Mouse (Mus musculus): Measurements from ENCODE around the gene Mknk1. TPM values are rescaled to one million over a fixed set of nuclear protein-coding genes. Genes with fewer than 3 reads are reported as not detected.

Gene Mknk1
- polyA plus RNA-seq, 1 experiment from 2014 or later, result 25.8 TPM

DNA sequence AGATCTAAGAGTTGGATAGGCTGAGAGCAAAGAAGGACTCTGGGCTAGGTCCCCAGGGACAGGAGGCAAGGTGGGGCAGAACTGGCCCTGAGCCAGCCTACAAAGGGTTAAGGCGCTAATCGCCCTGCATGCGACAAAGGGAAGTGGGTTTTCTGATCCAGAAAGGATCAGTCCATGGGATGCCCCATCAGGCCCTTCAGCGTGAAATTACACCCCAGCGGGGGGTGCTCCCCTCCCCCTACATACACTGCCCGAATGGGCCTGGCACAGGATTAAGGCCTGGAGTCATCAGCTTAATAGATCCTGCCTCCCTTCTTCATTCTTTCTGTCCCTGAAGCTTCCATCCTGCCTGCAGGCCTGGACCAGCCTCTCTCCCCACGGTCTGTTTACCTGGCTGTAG is 66.7 kb downstream of the Mknk1 start:
- Histone ChIP-seq H3K4me1 (replicated peaks; ENCODE audit: control insufficient read depth, insufficient read depth, low read length) (peaks cover 16% of the 10 kb centered on the region), H3K27me3 (ENCODE audit: control insufficient read depth, insufficient read depth, low read length) (peaks cover 66% of the 10 kb centered on the region)
- peak; percentile 45 for ATAC-seq (replicated peaks; ENCODE audit: low FRiP score)

DNA sequence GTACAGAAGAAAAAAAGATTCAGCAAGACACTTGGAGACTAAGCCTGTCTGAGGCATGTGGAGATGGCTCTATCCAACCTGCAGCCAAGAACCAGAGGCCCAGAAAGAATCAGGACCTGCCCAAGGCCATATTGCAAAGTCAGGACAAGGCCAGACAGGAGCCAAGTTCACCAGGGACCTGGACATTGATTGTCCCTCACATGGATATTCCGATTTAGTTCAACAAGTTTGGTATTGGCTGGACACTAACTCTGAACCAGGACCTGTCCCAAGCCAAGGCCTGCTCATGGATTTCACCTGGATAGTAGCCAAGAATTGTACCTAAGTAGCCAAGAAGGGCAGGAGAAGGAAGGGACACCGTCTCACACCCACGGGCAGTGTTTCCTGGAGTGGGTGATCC is 67.8 kb downstream of the Mknk1 start:
- Histone ChIP-seq H3K36me3 (ENCODE audit: control insufficient read depth, insufficient read depth, low read length) (no peaks in the 10 kb centered on the region), H3K27ac (ENCODE audit: low read depth, low read length) (no peak overlapping the region), H3K4me1 (replicated peaks; ENCODE audit: control insufficient read depth, insufficient read depth, low read length) (peaks cover 22% of the 10 kb centered on the region), H3K4me2 (ENCODE audit: low read depth, low read length, severe bottlenecking) (no peak overlapping the region), H3K9ac (ENCODE audit: low read length) (no peak overlapping the region), H3K9me3 (ENCODE audit: control insufficient read depth, low read length) (no peaks in the 10 kb centered on the region), H3K27me3 (ENCODE audit: control insufficient read depth, insufficient read depth, low read length) (peaks cover 57% of the 10 kb centered on the region), H3K4me3 (ENCODE audit: low read depth, low read length) (no peak overlapping the region)
- DNase-seq (ENCODE audit: low spot score), result no peak
- no peak for ATAC-seq (replicated peaks; ENCODE audit: low FRiP score)
- WGBS, result 88% methylated on average over 3 of the region's 3 CpGs

More for the DNA sequence above, 66.7 kb downstream of the Mknk1 start:
- H3K9me3 ChIP-seq (ENCODE audit: control insufficient read depth, low read length), result no peaks in the 10 kb centered on the region
- no peak overlapping the region for H3K4me2 ChIP-seq (ENCODE audit: low read depth, low read length, severe bottlenecking)
- WGBS, result under 1% methylated on average over 7 of the region's 7 CpGs
- DNase-seq (ENCODE audit: low spot score), result peak; percentile 67
- no peak overlapping the region for H3K4me3 ChIP-seq (ENCODE audit: low read depth, low read length)
- 0 out of 2 replicates have a peak overlapping the region, but pooled peaks have one; percentile 31 for H3K9ac ChIP-seq (ENCODE audit: low read length)
- no peaks in the 10 kb centered on the region for H3K36me3 ChIP-seq (ENCODE audit: control insufficient read depth, insufficient read depth, low read length)
- H3K27ac ChIP-seq (ENCODE audit: low read depth, low read length), result no peak overlapping the region

DNA sequence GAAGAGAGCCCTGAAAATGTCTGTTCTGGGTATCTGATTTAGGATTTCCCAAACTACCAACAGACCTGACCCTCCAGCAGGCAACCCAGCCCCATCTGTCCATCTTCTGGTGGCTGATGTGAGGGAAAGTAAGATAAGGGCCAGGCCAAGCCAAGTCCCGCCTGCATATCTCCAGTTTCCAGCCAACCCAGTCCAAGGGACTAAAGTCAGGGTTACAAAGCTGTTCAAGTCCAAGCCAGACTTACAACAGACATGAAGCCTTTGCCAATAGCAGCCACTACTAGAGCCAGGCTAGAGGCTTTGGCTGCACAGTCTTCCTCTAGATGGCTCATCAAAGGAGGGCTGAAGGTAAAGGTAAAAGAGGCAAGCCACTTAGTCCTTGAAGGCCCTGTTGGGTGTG is 69.0 kb downstream of the Mknk1 start:
- Histone ChIP-seq H3K36me3 (ENCODE audit: control insufficient read depth, insufficient read depth, low read length) (no peaks in the 10 kb centered on the region), H3K9ac (ENCODE audit: low read length) (no peak overlapping the region), H3K4me2 (ENCODE audit: low read depth, low read length, severe bottlenecking) (no peak overlapping the region), H3K27me3 (ENCODE audit: control insufficient read depth, insufficient read depth, low read length) (peaks cover 47% of the 10 kb centered on the region), H3K4me3 (ENCODE audit: low read depth, low read length) (no peak overlapping the region), H3K9me3 (ENCODE audit: control insufficient read depth, low read length) (no peaks in the 10 kb centered on the region), H3K27ac (ENCODE audit: low read depth, low read length) (no peak overlapping the region), H3K4me1 (replicated peaks; ENCODE audit: control insufficient read depth, insufficient read depth, low read length) (peaks cover 22% of the 10 kb centered on the region)
- 57% methylated on average over 1 of the region's 1 CpGs for WGBS
- ATAC-seq (replicated peaks; ENCODE audit: low FRiP score) (no peak), DNase-seq (ENCODE audit: low spot score) (no peak)

DNA sequence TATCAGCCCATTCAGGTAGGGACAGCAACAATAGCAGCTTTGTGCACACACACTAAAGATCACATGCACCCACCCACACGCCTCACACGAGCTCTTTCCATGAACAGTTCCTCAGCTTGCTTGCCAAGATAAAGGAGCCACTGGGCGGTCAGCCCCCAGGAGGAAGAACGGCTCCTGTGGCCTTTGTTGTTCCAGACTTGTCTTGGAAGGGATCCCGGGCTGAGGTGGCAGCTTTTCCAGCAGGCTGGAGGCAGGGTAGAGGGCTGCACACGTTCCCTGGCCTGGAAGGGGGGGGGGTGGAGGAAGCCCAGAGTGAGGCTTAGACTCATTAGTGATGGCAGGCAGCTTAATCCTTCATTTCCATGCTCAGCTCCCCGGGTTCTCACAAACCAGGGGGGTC is 69.6 kb downstream of the Mknk1 start:
- peak; percentile 70 for DNase-seq (ENCODE audit: low spot score)
- H3K4me1 ChIP-seq (replicated peaks; ENCODE audit: control insufficient read depth, insufficient read depth, low read length), result peaks cover 22% of the 10 kb centered on the region

DNA sequence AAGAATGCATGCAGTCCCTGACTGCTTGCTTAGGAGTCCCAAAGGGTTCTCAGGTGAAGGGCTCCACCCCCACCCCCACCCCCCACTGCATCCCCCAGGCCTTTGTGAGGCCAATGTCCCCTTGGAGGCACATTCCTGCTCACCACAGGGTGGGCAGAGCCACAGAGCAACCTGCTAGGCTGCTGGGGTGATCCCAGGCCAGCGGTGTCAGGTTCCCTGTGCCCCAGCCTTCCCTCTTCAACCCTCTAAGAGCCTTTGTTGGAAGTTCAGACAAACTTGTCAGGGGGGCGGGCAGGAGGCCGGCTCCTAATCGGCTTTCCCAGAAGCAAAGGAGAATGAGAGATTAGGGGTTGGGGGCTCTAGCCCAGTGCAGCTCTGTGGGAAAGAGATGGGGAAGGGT is 72.6 kb downstream of the Mknk1 start:
- Histone ChIP-seq H3K4me1 (replicated peaks; ENCODE audit: control insufficient read depth, insufficient read depth, low read length) (peaks cover 8% of the 10 kb centered on the region; the same call in 1 of the 2 replicates), H3K4me2 (ENCODE audit: low read depth, low read length, severe bottlenecking) (no peak overlapping the region), H3K9ac (ENCODE audit: low read length) (no peak overlapping the region), H3K27ac (ENCODE audit: low read depth, low read length) (no peak overlapping the region), H3K27me3 (ENCODE audit: control insufficient read depth, insufficient read depth, low read length) (peaks cover 22% of the 10 kb centered on the region), H3K9me3 (ENCODE audit: control insufficient read depth, low read length) (no peaks in the 10 kb centered on the region), H3K36me3 (ENCODE audit: control insufficient read depth, insufficient read depth, low read length) (no peaks in the 10 kb centered on the region), H3K4me3 (ENCODE audit: low read depth, low read length) (no peak overlapping the region)
- DNase-seq (ENCODE audit: low spot score) (no peak), ATAC-seq (replicated peaks; ENCODE audit: low FRiP score) (no peak)
- WGBS, result 0% methylated on average over 4 of the region's 4 CpGs

More for the DNA sequence above, 69.6 kb downstream of the Mknk1 start:
- no peak overlapping the region for H3K4me3 ChIP-seq (ENCODE audit: low read depth, low read length)
- no peak overlapping the region for H3K4me2 ChIP-seq (ENCODE audit: low read depth, low read length, severe bottlenecking)
- ATAC-seq (replicated peaks; ENCODE audit: low FRiP score), result peak; percentile 58; the same call in 1 of the 2 replicates
- H3K27ac ChIP-seq (ENCODE audit: low read depth, low read length), result no peak overlapping the region
- H3K36me3 ChIP-seq (ENCODE audit: control insufficient read depth, insufficient read depth, low read length), result no peaks in the 10 kb centered on the region
- H3K9ac ChIP-seq (ENCODE audit: low read length), result no peak overlapping the region
- 6% methylated on average over 7 of the region's 7 CpGs for WGBS
- peaks cover 45% of the 10 kb centered on the region for H3K27me3 ChIP-seq (ENCODE audit: control insufficient read depth, insufficient read depth, low read length)
- no peaks in the 10 kb centered on the region for H3K9me3 ChIP-seq (ENCODE audit: control insufficient read depth, low read length)

DNA sequence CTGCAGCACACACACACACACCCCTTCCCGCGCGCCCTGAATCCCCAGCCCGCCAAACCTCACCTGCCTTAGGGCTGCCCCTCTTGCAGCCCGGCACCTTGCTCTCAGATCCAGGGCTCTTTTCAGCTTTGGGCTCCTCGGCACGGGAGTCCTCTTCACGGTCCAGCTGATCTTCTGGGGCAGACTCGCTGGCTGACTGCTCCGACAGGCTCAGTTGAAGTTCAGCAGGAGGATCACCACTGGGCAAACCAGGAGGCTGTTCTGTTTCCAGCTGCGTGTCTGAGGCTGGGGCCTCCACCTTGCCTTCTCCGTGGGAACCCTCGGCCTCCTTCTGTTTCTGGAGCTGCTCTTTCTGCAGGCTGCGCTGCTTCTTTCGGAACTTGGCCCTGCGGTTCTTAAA is 80.9 kb downstream of the Mknk1 start:
- no peak overlapping the region for H3K4me3 ChIP-seq (ENCODE audit: low read depth, low read length)
- no peaks in the 10 kb centered on the region for H3K36me3 ChIP-seq (ENCODE audit: control insufficient read depth, insufficient read depth, low read length)
- H3K9ac ChIP-seq (ENCODE audit: low read length), result no peak overlapping the region
- no peaks in the 10 kb centered on the region for H3K4me1 ChIP-seq (replicated peaks; ENCODE audit: control insufficient read depth, insufficient read depth, low read length)
- ATAC-seq (replicated peaks; ENCODE audit: low FRiP score) (no peak), DNase-seq (ENCODE audit: low spot score) (no peak)
- 81% methylated on average over 16 of the region's 16 CpGs for WGBS
- H3K9me3 ChIP-seq (ENCODE audit: control insufficient read depth, low read length), result no peaks in the 10 kb centered on the region
- peaks cover 21% of the 10 kb centered on the region for H3K27me3 ChIP-seq (ENCODE audit: control insufficient read depth, insufficient read depth, low read length)
- H3K27ac ChIP-seq (ENCODE audit: low read depth, low read length), result no peak overlapping the region
- no peak overlapping the region for H3K4me2 ChIP-seq (ENCODE audit: low read depth, low read length, severe bottlenecking)

DNA sequence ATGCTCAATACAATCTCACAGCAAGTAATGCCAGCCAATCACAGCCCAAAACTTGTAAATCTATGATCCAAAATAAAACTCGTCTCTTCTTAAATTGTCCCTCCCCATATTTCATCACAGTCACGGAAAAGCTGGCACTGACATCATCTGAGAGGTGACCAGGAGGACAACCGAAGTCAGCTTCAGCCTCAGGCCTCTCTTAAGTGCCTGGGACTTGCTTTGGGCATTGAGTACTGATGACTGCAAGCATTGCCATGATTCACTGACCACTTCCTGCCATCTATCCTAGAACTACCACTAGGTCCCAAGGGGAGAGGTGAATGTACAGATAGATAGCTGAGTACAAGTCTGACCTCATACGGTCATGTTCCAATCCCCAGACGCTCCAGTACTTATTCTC is 83.7 kb downstream of the Mknk1 start:
- no peaks in the 10 kb centered on the region for H3K4me1 ChIP-seq (replicated peaks; ENCODE audit: control insufficient read depth, insufficient read depth, low read length)
- no peak overlapping the region for H3K27ac ChIP-seq (ENCODE audit: low read depth, low read length)
- H3K4me2 ChIP-seq (ENCODE audit: low read depth, low read length, severe bottlenecking), result no peak overlapping the region
- peaks cover 19% of the 10 kb centered on the region for H3K27me3 ChIP-seq (ENCODE audit: control insufficient read depth, insufficient read depth, low read length)
- H3K9me3 ChIP-seq (ENCODE audit: control insufficient read depth, low read length), result no peaks in the 10 kb centered on the region
- ATAC-seq (replicated peaks; ENCODE audit: low FRiP score) (no peak), DNase-seq (ENCODE audit: low spot score) (no peak)
- H3K4me3 ChIP-seq (ENCODE audit: low read depth, low read length), result no peak overlapping the region
- WGBS, result 89% methylated on average over 5 of the region's 5 CpGs
- no peak overlapping the region for H3K9ac ChIP-seq (ENCODE audit: low read length)
- no peaks in the 10 kb centered on the region for H3K36me3 ChIP-seq (ENCODE audit: control insufficient read depth, insufficient read depth, low read length)

DNA sequence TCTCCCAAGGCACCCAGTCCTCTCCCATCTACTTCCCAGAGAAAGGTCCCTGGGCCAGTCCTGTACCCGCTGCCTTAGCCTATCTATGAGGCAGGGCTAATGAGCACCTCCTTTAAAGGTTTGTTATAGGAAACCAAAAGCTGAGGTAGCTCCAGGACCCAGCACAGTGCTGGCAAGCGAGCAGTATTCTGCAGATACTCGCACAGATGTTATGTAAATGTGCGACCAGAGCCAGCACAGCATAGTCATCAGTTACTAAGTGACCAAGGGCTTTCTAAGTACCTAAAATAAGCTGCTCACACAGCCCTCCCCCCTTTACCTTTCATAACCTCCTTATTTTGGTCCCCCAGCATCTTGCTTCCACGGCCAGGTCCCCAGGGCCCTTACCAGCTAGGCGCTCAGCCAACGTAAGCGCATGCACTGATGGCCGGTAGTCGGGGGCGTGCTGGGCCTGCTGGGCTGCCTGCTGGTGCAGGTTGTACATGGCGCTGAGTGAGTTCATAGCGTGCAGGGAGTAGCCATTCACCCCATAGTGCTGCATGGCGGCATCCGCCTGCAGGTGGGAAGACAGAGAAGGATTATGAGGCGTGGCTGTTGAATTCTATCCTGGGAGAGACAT is 84.4 kb downstream of the Mknk1 start:
- 79% methylated on average over 16 of the region's 16 CpGs for WGBS

DNA sequence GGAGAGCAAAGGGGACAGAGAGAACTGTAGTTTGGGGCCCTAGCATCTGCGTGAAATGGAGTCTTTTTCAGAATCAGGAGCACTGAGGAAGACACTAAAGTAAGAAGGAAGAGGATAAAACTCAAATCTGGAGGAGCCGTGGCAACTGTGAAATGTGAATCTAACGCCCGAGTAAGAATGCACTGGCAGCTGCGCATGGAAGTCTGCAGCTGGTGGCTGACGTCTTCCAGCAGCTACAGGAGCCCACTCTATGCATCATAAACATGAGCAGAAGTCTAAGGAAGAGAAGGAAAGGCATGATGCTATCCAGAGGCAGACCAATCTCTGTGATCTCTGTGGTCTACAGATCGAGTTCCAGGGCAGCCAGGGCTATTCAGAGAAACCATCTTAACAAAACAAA is 88.6 kb downstream of the Mknk1 start:
- no peak overlapping the region for H3K9ac ChIP-seq (ENCODE audit: low read length)
- H3K27ac ChIP-seq (ENCODE audit: low read depth, low read length), result no peak overlapping the region
- no peaks in the 10 kb centered on the region for H3K9me3 ChIP-seq (ENCODE audit: control insufficient read depth, low read length)
- H3K36me3 ChIP-seq (ENCODE audit: control insufficient read depth, insufficient read depth, low read length), result no peaks in the 10 kb centered on the region
- H3K4me2 ChIP-seq (ENCODE audit: low read depth, low read length, severe bottlenecking), result no peak overlapping the region
- peaks cover 42% of the 10 kb centered on the region for H3K27me3 ChIP-seq (ENCODE audit: control insufficient read depth, insufficient read depth, low read length)
- ATAC-seq (replicated peaks; ENCODE audit: low FRiP score) (no peak), DNase-seq (ENCODE audit: low spot score) (no peak)
- no peak overlapping the region for H3K4me3 ChIP-seq (ENCODE audit: low read depth, low read length)
- no peaks in the 10 kb centered on the region for H3K4me1 ChIP-seq (replicated peaks; ENCODE audit: control insufficient read depth, insufficient read depth, low read length)
- WGBS, result 77% methylated on average over 7 of the region's 7 CpGs

More for the DNA sequence above, 84.4 kb downstream of the Mknk1 start:
- H3K9me3 ChIP-seq (ENCODE audit: control insufficient read depth, low read length), result no peaks in the 10 kb centered on the region
- H3K36me3 ChIP-seq (ENCODE audit: control insufficient read depth, insufficient read depth, low read length), result no peaks in the 10 kb centered on the region
- H3K27me3 ChIP-seq (ENCODE audit: control insufficient read depth, insufficient read depth, low read length), result peaks cover 17% of the 10 kb centered on the region; the same call in 1 of the 2 replicates
- H3K4me2 ChIP-seq (ENCODE audit: low read depth, low read length, severe bottlenecking), result no peak overlapping the region
- H3K9ac ChIP-seq (ENCODE audit: low read length), result no peak overlapping the region
- DNase-seq (ENCODE audit: low spot score) (no peak), ATAC-seq (replicated peaks; ENCODE audit: low FRiP score) (no peak)
- no peak overlapping the region for H3K4me3 ChIP-seq (ENCODE audit: low read depth, low read length)
- no peak overlapping the region for H3K27ac ChIP-seq (ENCODE audit: low read depth, low read length)
- H3K4me1 ChIP-seq (replicated peaks; ENCODE audit: control insufficient read depth, insufficient read depth, low read length), result no peaks in the 10 kb centered on the region
